Mouse (Mus musculus): ENCODE measurements around the gene Smim7.

The Smim7 gene

GRCm38 (mm10) chr8:72547802-72548643 lies 22.9 kb downstream of the Smim7 start, which contains the start of gene Med26:
Med26 (minus strand) TSS chr8:72548270.
- DNase-seq (ENCODE audit: low read depth, low spot score) = peak; percentile 97

- DNase-seq (ENCODE audit: low read depth, low spot score) = no peak
Measured at GRCm38 (mm10) chr8:72547122-72547801, 23.6 kb downstream of the Smim7 start.

GRCm38 (mm10) chr8:72539234-72539633 lies 31.7 kb downstream of the Smim7 start:
- no peak for DNase-seq (ENCODE audit: low read depth, low spot score)

GRCm38 (mm10) chr8:72534888-72535287 lies 36.0 kb downstream of the Smim7 start:
- DNase-seq (ENCODE audit: low read depth, low spot score) = no peak

- DNase-seq (ENCODE audit: low read depth, low spot score) = no peak
Measured at GRCm38 (mm10) chr8:72532103-72532502, 38.8 kb downstream of the Smim7 start.

- no peak for DNase-seq (ENCODE audit: low read depth, low spot score)
Measured at GRCm38 (mm10) chr8:72521888-72522287, 49.0 kb downstream of the Smim7 start.

- DNase-seq (ENCODE audit: low read depth, low spot score) = no peak
Measured at GRCm38 (mm10) chr8:72517421-72517988, 53.4 kb downstream of the Smim7 start.

Measured in retina, postnatal 7 days (tissue).